Mouse (Mus musculus) brain, embryonic 18.5 days (tissue): ENCODE measurements at regions not wholly inside any gene's neighbourhood (a gene's known extent, or its start where the extent isn't known, plus 50 kb on each side); places are given as distances from the start of the nearest gene placed in this dataset.

Source experiments
- DNase-seq: peaks from one replicate; pipeline ENCODE4 v3.0.0-alpha.2; 2012; ENCODE audit warnings: low read depth, low spot score

DNA sequence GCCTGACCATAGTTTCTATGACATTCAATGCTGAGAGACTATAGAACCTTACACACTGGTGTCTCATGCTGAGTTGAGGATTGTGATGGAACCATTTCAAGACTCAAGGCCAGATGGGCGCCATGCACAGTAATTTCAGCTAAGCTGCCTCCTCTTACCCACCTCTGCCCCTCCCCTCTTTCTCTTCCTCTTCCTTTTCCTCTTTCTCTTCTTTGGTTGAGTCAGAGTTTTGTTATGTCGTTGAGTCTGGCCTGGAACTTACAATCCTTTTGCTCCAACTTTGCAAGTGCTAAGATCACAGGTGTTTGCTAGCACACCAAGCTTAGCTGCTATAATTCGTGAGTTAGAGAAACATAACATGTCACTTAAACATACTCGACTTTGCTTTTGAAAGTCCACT is 323.2 kb upstream of the Gm5148 start:
- no peak for DNase-seq

DNA sequence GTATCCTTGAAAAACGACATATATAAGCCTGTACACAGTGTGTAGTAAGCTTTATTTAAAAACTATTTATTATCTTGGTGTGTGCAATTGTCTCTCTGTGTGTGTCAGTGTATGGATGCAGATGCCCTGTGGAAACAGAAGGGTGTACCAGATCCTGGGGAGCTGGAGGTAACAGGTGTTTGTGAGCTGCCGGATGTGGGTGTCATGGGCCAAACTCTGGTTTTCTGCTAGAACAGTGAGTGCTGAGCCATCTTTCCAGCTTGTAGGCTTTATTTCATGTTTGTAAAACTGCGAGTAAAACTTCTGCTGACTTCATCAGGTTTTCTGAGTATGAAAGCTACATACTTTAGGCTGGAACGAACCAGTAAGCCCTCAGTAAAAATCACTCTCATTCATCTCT is 322.3 kb upstream of the Gm5148 start:
- no peak for DNase-seq

DNA sequence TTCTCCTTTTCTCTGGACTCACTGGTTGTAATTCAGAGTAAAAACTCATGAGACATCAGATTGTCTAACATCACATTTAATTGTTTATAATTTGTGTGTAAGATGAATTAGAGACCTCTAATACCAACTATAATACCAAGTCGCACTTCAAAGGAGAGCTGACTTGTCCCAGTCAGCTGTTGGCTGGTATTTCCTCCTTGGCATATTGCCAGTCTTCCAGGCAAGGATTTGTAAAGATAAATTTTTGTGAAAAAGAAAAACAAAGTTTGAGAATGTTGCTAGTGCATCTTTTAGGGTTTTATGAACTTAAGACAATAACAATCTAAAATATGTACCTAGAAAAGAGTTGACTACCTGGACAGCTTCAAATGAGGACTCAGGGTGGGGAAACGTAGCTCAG is 321.7 kb upstream of the Gm5148 start:
- no peak for DNase-seq

DNA sequence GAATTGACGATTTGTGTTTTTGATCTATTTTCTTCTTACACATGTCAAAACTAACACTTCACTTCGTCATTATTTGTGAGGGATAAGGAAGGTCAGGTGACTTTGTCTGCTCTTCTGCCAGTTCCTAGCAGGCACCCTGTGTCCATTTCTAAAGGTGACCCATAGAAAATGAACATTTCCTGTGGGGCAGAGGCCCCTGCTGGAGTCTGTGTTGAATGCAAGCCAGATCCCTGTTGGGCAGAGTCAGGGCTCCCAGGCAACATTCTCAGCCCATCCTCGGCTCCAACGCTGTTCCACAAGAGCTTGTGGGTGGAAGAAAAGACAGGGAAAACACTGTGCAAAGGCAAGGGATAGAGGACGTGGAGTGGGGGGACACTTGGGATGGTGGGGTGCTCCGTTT is 321.2 kb upstream of the Gm5148 start:
- no peak for DNase-seq

DNA sequence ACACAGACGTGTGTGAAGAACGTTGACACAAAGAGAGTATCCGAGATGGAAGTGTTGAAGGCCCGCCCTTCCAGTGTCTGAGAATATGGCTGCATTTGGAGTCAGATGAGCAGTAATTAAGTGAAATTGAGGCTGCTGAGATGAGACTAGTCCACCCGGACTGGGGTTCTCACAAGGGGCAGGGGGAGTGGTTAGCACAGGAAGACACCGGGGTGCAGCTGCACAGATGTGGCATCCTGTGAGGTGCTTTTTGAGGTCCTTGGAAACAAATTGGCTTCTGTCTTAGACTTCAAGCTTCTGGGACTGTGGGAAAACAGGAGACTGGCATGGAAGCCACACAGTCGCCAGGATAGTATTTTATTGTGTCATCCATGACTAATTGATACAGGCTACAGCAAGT is 320.0 kb upstream of the Gm5148 start:
- DNase-seq = no peak

DNA sequence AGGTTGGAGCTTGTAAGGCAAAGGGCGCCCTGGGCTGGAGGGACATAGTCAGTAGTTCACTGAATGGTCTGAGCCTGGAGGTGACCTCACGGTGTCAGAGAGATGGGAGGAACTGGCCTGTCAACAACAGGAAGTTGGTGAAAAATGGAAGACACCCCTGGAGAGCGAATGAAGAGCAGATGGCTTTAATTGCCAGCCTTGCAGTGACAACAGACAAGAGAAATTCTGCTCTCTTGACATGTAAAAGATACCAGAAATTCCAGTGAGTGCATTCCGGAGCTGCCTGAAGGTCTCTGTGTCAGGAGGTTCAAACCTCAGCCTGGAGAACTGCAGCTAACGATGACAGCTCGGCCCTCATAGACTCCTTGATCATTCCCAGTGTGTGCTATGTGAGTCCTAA is 318.3 kb upstream of the Gm5148 start:
- DNase-seq = no peak

DNA sequence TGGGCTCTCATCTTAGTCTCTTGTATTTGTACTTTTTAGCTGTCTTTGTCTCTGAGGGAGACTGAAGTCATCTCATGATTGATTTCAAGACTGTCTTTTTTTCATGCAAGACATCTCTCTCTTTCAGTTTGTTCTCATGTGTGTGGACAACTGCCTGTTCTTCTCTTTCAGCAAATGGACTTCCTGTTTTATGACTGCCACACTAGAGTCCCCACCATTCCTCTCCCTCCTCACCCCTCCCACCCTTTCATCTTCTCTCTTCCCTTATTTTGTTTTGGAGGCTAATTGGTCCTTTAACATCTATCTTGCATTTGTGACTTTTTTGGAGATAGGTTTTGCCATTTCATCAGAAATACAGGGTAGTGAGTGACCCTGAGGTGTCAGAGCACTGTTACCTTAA is 311.8 kb upstream of the Gm5148 start:
- DNase-seq = no peak

DNA sequence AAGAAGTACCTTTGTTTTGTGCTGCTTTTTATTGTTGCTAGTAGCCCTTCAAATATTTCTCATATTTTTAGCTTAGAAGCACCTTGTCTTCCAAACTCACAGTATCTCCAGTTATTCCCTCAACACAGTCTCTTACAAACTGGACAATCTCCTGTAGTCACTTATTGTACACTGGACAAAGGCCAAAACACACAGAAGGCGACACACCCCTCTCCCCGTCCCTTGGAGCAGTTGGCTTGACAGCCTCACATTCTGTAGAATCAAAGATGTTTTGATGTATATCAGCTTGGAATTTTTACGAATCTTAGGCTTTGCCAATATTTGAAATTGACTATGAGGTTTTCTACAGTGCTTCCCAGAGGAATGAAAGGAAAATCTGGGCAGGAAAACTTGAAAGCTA is 309.8 kb upstream of the Gm5148 start:
- DNase-seq = no peak

DNA sequence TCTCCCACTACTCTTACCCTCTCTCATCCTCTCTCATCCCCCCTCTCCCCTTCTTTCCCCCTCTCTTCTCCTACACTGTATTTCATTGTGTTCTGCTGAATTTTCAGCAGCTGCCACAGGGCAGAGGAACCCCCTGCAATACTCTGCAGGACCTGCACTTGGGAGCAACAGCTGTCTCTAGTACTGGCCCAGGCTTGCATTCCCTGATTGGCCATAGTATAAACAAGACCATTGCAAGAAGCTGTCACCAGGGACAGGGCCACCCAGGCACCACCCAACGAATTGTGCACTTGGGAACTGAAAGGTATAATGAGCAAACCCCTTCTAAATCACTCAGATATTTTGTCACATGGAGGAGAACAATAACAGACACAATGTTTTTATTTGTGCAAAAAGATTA is 290.5 kb upstream of the Gm5148 start:
- no peak for DNase-seq

DNA sequence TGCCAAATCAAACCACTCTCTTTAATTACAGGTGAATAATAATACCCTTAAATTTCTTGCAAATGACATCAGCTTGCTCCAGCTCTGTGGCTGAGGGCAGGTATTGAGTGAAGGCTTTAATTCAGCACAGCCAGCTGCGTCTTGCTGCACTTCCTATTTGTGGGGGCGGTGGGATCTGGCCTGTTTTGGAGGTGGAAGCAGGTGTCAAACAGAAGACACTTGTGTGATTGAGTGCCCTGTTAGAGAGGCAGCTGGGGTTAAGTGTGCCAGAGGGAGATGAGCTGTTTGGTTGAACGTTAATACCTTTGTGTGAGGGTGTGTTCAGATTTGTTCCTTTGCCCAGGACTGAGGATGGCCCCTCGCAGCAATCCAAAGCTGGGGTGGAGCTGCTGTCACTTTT is 284.9 kb upstream of the Gm5148 start:
- DNase-seq = no peak

DNA sequence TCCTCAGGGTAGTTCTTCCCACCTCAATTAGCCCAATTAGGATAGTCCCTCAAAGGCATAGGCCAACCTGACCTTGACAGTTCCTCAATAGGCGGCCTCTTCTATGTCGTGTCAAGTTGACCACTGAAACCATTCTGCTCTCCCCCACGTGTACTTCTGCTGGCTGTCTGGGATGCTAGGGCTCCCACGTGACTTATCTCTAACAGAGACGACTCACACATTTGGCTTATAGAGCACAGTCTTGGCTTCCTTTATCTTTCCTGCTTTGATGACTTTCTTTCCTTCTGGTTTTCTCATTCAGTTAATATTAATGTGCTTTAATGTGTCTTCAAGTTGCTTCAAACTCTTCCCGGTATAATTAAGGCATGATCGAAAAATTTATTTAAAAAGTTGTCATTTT is 284.0 kb upstream of the Gm5148 start:
- no peak for DNase-seq

DNA sequence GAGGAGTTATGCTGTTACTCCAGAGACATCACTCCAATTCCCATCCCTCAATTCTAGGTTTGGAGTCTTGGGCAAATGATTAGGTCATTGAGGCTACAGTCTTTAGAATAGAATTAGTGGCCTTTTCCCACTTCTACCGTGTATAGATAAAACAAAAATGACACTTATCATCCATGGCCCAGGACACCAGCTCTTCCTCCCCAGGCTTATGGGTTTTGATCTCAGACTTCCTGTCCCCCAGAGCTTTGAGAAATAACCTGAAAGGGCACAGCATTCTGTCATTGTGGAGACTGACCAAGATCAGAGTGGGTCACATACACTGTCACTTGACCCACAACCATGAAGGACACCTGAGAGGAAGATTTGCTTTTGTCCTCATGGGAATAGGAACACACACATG is 283.3 kb upstream of the Gm5148 start:
- no peak for DNase-seq

DNA sequence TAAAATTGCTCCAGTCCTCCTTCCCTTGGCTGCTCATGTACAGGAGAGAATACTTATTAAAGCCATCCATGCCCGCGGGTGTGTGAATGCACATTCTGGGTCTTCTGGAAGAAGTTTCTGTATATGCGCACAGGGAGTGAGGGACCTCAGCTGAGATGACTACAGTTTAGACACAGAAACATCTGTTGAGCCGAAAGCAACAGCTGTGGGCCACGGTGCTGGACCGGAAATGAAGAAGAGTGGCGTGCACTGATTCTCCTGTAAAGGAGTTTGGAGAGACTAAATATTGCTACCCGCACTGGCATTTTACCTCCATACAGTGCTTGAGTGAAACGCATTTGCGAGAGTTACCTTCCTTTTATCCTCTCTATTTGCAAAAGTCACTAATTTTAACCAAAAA is 278.0 kb upstream of the Gm5148 start:
- no peak for DNase-seq

DNA sequence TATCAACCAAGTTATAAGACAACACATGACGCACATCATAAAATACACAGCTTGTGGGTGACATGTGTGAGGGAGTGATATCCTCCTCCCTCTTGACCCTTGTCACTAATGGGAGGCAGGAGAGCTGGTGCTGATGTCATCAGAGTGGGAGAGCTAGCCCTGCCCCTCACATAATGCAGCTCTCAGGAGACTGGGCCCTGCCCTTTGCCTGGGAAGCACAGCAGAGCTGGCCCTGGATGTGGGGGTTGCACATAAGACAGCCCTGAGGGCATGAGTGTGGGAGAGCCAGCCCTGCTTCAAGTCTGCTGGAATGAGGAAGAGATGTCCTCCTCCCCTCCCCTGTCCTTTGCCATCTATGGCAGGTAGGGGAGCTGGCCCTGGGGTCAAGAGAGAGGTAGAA is 275.5 kb upstream of the Gm5148 start:
- no peak for DNase-seq

DNA sequence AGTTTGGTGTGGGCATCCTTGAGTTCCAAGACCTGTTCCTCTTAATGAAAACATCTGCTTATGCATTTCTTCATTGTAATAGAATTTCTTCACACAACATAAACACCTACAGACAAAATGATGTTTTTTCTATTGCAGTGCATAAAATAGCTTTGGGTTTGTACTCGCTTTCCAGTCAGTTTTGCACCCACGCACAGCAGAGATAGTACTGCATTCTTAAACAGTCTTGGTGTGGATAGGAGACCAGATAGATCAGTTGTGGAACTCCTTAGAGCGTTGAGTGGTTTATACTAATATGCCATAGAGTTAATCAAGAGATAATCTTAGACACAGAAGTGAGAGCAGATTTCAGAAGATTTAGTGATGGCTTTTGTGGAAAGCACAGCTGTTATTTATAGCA is 273.7 kb upstream of the Gm5148 start:
- DNase-seq = no peak

DNA sequence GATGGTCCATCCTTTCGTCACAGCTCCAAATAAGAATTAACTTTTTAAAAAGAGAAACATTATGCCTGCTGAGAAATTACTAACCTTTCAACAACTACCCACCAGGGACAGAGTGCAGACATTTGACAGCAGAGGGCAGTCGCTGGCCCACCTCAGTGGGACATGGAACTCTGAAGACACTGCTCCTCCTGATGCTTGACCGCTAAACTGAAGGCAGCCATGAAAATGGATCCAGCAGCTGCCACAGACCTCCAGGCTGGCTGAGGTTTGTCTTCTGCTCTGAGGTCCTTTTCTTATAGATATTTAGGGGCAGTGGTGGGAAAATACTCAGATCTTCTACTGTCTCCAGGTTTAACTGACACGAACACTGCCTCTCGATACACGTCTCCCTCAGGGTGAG is 265.7 kb upstream of the Gm5148 start:
- no peak for DNase-seq

DNA sequence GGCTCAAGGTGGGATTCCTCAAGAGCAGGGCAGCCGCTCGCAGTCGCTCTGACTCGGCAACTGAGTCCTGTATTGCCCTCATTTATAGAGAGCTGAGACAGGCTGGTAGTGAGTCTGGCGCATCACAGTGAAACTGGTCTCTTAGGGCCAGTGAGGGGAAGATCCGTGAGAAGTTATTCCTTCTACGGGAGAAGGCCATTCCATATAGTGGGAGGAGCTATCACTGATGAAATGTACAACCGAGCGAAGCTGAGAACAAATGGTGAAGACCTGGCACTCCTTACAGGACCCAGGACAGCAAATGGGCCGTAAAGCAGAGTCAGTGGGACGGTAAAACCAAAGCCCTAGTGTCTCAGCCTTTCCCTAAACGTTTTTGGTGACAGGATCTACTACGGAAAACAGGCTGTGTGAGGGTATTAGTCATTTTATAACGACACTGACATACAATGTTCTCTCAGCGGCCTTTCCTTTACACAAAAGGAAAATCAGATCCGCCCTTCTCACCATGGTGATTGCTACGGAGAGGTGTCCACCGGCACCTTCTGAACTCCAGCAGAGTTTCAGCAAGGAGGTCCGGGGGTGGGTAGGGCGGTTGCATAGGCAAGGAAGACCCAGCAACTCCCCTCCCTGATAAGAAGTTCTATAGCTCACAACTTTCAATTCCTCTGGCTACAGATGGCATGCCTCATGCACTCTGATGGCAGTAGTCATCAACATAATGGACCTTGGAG is 263.6 kb upstream of the Gm5148 start:
- no peak for DNase-seq

DNA sequence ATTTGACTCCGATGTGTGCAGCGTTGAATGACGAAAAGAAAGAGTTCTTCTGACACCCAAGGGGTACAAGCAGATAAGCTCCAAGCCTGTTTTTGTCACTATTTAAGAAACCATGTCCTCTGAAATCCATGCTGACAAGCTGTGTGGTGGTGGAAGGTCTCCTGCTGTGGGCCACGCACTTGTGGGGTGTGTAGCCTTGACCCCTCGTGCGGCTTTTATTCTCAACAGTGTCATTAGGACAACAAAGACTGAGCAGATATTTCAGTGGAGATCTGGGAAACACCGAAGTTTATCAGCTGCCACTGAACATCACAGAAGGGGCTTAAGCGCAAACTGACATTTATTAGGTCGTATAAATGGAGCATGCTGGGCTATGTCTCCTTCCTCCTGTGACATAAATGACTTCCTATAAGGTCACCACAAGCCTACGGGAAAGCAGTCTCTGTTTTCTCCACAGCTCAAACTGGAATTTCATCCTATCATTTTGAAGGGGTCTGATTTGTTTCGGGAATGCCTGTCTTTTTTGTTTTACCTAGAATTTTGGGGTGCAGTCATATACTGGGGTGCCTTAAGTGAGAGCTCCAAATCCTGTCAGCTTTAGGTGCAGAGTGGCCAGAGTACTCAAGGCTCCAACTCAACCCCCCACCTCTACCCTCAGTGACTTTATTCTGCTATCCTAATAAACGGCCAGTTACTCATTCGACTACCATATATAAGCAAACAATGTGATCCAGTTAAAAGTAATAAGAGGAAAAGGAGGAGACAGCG is 262.9 kb upstream of the Gm5148 start:
- no peak for DNase-seq

DNA sequence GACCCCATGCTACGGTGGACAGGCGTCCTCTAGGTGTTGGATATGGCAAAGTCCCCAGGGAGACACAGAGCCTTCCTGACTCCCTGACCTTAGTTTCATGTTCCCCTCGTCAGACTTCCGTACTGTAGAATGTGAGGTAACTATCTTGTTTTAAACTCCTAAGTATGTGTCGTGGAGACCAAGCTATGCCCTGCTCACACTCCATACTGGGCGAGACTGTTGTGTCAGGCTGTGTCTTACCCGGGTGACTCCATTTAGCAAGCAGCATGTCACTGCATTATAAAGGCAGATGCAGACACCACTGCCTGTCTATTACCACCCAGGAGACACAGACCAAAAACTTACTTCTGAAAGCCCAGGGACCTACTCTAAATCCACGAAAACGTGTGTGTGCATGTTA is 260.4 kb upstream of the Gm5148 start:
- no peak for DNase-seq

DNA sequence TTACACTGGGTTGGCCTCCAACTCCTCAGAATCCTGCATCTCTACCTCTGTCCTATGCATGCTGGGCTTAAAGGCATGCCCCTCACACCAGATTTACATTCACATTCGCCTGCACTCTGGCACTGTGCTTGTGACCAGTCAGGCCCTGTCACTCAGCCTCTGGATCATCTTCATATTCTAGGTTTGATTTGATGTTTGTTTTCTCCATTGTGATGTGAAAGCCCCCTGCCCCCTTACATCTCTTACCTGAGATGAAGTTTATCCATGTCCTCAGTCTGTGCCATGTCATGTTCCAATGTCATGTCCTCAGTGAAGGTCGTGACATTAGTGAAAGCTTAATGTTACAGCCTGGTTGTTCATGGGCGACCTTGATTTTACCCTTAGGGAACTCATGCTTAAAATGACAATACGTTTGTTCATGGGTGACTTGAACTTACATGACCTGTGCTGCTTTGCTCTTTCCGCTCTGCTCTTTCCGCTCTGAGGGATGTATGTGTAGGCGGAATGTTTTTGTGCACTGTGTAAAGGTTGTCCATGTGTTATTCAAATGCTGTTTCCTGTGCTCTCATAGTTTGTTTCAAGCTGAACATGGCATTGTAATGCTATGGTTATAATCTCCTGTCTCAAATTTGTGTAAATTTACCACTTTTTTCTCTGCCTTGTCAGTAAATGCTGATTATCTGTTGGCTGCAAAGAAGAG is 257.3 kb upstream of the Gm5148 start:
- DNase-seq = no peak

DNA sequence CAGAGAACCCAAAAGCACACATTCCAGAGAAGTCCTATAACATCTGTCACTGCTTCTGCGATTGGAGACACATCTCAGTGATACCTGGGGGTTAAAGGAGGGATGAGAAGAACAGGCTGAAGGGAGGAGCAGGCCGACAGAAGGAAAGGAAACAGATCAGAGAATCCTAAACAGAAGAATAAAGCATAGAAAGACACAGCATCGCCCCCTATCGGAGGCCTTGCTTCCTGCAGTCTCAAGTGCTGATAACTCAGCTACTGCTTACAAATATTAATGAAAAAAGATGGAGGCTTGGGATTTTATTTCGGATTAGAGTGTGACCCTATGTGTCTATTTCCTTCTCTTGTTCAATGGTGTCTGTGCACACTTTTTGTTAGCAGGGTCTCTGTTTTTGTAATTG is 255.6 kb upstream of the Gm5148 start:
- no peak for DNase-seq

DNA sequence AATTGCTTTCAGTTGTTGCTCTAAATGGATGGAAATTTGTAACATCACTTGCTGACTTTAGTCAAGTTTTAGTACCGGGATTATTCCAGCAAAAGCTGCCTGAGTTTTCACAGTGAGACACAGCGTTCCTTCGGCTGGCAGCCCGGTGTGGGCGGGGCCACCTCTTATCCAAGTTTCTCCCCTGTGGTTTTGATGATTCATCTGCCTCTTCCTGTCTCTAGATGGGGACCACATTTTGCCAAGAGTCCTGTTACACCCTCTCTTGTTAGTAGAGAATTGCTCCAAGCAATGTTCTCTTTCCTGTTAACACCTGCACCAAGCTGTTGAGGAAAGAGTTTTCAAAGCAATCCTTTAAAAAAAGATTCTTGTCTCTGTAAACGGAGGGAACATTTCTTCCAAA is 254.2 kb upstream of the Gm5148 start:
- no peak for DNase-seq

DNA sequence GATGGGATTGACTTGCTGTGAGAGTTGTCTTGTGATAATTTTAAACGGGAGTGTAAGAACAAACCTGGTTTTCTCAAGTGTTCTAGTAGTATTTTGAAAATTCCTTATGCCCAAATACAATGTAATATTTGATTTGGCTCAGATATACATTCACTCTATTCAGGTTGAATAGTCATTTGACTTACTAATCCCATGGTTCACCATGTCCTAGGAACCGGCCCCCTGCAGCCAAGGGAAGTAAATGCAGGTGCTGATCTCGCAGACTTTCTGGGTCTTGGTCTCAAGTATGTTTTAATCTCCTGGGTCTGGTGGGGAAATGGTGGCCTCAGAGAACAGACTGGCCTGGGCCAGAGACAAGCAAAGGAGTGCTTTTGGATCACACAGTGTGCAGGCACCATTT is 253.2 kb upstream of the Gm5148 start:
- DNase-seq = no peak
